Mouse (Mus musculus) small intestine, adult 2 months (tissue): ENCODE data around the gene Scn4b.

Experiments
- CTCF ChIP-seq: fragments of 200-500 bp; IDR thresholded peaks from 2 replicates; pipeline ENCODE4 v1.5.1; 2012; ENCODE audit warnings: low read depth, mild to moderate bottlenecking, control low read depth, inconsistent platforms, low read length, moderate library complexity, mixed read lengths; ENCODE audit not compliant: insufficient replicate concordance, insufficient read length; ENCODE audit errors: extremely low read depth
- POLR2A ChIP-seq: fragments of 200-500 bp; IDR thresholded peaks from 2 replicates; pipeline ENCODE4 v1.6.1; 2012; ENCODE audit warnings: low read depth, mild to moderate bottlenecking, control low read depth, inconsistent platforms, low read length, moderate library complexity

DNA sequence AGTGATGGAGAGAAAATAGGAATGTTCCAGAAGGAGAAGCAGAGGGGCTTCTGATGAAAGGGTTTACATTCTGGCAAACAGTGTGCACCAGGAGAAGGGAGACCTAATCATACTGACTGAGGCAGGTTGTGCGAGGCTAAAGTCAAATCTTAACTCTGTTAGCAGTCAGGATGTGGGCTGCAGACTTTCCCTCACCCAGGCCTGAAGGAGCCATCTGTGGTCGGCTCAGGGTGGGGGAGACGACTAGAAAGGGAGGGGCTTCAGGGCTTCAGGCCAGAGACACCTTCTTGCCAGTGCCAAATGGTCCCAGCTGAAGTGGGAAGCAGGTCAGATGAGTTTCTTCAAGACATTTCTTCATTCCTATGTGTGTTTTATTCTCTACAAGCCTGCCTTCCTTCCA, 39.8 kb upstream of the Scn4b start:
- TF ChIP-seq CTCF (no peak), POLR2A (no peak)
